Mouse (Mus musculus) lung, embryonic 16.5 days (tissue): ENCODE data around the gene Fam53a. TPM values are rescaled to one million over a fixed set of nuclear protein-coding genes. Genes with fewer than 3 reads are reported as not detected.

Source experiments
- ATAC-seq: fragments of 200-750 bp; cut with Nextera tagmentation; 2 replicates; pipeline ENCODE4 v1.8.0; 2017; ENCODE audit warnings: low read depth, mild to moderate bottlenecking, moderate library complexity
- H3K27ac ChIP-seq: fragments of 300-500 bp; sonication (generic); 2 replicates; pipeline ENCODE4 v1.5.1; 2014; ENCODE audit warnings: mild to moderate bottlenecking, control low read depth, low read length
- H3K27me3 ChIP-seq: fragments of 300-500 bp; sonication (generic); 2 replicates; pipeline ENCODE4 v1.6.1; 2014; ENCODE audit warnings: low read depth, low read length, mixed read lengths; ENCODE audit not compliant: control insufficient read depth, insufficient read depth
- H3K36me3 ChIP-seq: fragments of 300-500 bp; sonication (generic); 2 replicates; pipeline ENCODE4 v1.6.1; 2014; ENCODE audit warnings: low read length; ENCODE audit not compliant: control insufficient read depth, insufficient read depth
- H3K4me1 ChIP-seq: fragments of 300-500 bp; sonication (generic); replicated peaks from 2 replicates; pipeline ENCODE4 v1.6.1; 2014; ENCODE audit warnings: low read length, mixed read lengths; ENCODE audit not compliant: control insufficient read depth, insufficient read depth
- H3K4me2 ChIP-seq: fragments of 300-500 bp; sonication (generic); 2 replicates; pipeline ENCODE4 v1.6.1; 2014; ENCODE audit warnings: low read depth, low read length, control low read depth
- H3K4me3 ChIP-seq: fragments of 300-500 bp; sonication (generic); 2 replicates; pipeline ENCODE4 v1.5.1; 2014; ENCODE audit warnings: mild to moderate bottlenecking, low read length, control low read depth
- H3K9ac ChIP-seq: fragments of 300-500 bp; sonication (generic); 2 replicates; pipeline ENCODE4 v1.6.1; 2014; ENCODE audit warnings: low read length, control low read depth
- H3K9me3 ChIP-seq: fragments of 300-500 bp; sonication (generic); 2 replicates; pipeline ENCODE4 v1.6.1; 2016; ENCODE audit warnings: low read length; ENCODE audit not compliant: control insufficient read depth
- WGBS: fragments of 180-500 bp; shearing (Covaris S2); extraction: QIAGEN DNeasy Blood & Tissue Kit; methylation state at CpG from one replicate; pipeline ENCODE4 v1.1.7; 2014; 5-methylcytosine and 5-hydroxymethylcytosine counted together
- polyA plus RNA-seq: library from polyadenylated mRNA; unstranded; fragments of >200 nt; fragmentation: Nextera tagmentation; extraction: Ambion mirVana; gene quantifications from 2 replicates; pipeline ENCODE4 v1.2.1, GENCODE M21; 2015

Fam53a gene
- polyA plus RNA-seq, 1 experiment from 2014 or later: 53.6 TPM

DNA sequence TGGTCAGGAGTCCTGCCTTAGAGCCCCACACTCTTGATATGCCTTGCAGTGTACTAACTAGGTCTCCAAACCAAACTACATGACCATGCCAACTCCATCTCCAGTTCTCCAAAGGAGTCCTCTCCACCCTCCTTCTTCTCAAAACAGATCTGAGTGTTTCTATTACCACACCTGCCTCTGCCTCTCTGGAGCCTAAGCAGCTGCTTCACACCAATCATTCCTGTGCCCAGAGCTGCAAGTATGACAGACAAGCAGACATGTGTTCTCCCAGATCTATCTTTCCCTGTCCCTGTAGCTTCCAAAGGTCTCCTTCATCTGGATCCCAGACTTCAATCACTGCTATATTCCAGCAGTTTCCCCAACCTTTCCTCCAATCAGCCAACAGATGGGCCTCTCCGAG is 27.3 kb upstream of the Fam53a start:
- Histone ChIP-seq H3K4me3 (peak overlapping the region; percentile 92), H3K36me3 (peaks cover 17% of the 10 kb centered on the region), H3K9ac (peak overlapping the region; percentile 77), H3K9me3 (no peaks in the 10 kb centered on the region), H3K27ac (peak overlapping the region; percentile 84; the same call in 1 of the 2 replicates), H3K27me3 (no peaks in the 10 kb centered on the region), H3K4me1 (peaks cover 22% of the 10 kb centered on the region), H3K4me2 (peak overlapping the region; percentile 67)
- no peak for ATAC-seq
- WGBS: 13% methylated on average over 1 of the region's 1 CpGs

DNA sequence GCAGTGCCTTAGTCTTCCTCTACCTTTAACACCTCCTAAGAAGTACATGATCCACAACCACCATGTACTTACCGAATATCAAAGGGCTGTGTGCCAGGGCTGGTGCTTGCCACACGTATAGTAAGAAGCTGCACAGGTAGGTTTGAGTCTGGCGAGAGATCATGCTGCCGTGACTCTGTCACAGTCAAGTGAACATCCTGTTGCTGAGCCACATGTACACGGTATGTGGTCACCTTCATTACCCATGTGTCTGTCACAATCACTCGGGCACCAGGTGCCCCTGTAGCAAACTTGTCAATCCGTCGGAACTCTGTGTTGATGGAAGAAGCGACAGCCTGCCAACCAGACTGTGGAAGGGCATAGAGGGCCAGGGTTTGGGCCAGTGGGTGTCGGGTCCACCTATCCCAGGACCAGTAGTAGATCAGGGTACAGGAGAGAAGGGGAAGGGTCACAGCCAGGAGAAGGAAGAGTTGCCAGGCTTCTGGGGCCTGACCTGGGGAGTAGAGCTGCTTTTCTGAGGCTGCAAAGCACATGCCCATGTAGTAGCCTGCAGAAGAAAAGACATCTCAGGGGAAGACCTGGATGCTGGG is 25.9 kb upstream of the Fam53a start:
- H3K27ac ChIP-seq: no peak overlapping the region
- H3K4me2 ChIP-seq: no peak overlapping the region
- H3K9ac ChIP-seq: peak overlapping the region; percentile 29; the same call in 1 of the 2 replicates
- H3K4me1 ChIP-seq: peaks cover 31% of the 10 kb centered on the region
- WGBS: 86% methylated on average over 10 of the region's 10 CpGs
- no peak for ATAC-seq
- H3K9me3 ChIP-seq: no peaks in the 10 kb centered on the region
- peaks cover 12% of the 10 kb centered on the region for H3K36me3 ChIP-seq
- no peak overlapping the region for H3K4me3 ChIP-seq
- no peaks in the 10 kb centered on the region for H3K27me3 ChIP-seq

DNA sequence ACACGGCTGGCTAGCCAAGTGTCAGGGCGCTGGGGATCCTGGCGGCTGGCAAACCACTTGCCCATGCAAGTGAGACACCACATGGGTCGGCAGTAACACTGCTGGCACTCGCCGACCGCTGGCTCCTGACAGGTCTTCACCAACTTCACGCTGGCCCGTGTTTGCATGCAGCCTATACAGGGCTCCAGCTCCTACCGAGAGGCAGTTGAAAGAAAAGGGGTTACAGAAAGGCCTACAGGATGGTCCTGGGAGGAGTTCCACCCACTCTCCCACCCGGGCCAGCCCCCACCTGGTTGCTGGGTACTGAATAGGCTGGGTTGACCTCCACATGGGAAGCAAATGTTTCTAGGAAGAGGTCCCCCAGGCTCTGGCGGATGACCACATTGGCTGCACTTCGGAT is 25.0 kb upstream of the Fam53a start:
- Histone ChIP-seq H3K4me2 (no peak overlapping the region), H3K9ac (no peak overlapping the region), H3K4me3 (no peak overlapping the region), H3K36me3 (peaks cover 15% of the 10 kb centered on the region), H3K27ac (no peak overlapping the region), H3K9me3 (no peaks in the 10 kb centered on the region), H3K4me1 (peaks cover 36% of the 10 kb centered on the region), H3K27me3 (no peaks in the 10 kb centered on the region)
- WGBS: 94% methylated on average over 13 of the region's 13 CpGs
- ATAC-seq: no peak

DNA sequence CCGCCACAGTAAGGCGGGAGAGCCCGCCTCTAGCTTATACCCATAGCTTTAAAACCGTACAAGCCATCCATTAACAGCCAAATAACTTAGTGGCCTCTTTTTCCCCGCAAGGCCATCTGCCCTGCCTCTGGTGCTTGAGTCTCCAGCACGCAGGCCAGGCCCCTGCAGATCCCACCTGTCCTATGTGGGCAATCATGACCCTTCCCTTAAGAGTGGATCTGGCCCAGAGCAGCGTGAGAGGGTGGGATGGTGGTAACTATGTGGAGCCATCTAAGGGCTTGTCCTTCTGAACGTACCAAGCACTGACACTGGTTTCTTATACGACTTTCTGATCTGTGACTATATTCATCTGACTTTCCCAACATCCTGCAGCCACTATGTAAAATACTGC is 23.3 kb upstream of the Fam53a start:
- peak; percentile 3; the same call in 1 of the 2 replicates for ATAC-seq
- Histone ChIP-seq H3K36me3 (peaks cover 17% of the 10 kb centered on the region), H3K4me2 (peak overlapping the region; percentile 47), H3K9ac (peak overlapping the region; percentile 61), H3K4me1 (peaks cover 30% of the 10 kb centered on the region), H3K27ac (peak overlapping the region; percentile 68), H3K27me3 (no peaks in the 10 kb centered on the region), H3K4me3 (peak overlapping the region; percentile 72), H3K9me3 (no peaks in the 10 kb centered on the region)
- WGBS: 3% methylated on average over 9 of the region's 9 CpGs

DNA sequence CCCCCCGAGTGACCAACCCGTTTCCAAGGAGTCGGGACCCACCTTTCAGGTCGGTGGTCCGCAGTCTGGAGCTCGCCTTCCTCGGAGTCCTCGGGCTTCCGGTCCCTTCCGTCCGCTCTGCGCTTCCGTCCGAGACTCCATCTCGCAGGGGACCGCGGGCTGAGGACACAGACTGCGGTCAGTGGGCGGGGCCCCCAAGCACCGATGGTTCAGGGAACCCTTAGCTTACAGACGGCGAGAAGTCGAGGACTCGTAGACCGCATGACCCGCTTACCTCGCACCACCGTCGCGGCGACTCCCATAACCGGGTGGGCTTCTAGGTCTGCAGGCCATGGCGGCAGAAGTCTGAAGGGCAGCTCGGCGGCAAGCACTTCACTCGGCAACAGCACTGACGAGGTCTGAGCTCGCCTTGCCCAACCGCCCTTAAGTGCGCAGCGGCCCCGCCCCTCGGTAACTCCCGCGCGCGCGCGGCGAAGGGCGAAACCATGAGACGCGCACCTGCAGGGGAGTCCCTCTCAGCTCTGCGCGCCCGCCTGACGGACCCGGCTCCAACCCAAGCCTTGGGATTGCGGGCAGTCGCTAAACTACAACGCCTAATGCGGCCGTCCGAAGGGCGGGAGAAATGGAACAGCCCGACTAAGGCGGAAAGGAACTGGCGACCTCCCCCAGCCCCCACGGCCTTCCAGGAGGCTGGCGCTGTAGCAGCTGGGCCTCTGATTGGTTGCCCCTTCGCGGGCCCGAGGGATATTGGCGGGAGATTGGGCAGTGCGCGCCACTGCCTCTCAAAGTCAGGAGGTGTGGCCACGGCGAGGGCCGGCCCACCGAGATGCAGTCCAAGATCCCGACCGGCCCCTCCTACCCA is 22.7 kb upstream of the Fam53a start, which contains the start of gene Slbp:
TSS of gene Slbp (minus strand) at position 654 of the 862 bp plus-strand sequence.
- Histone ChIP-seq H3K4me3 (peak within 1 kb of the TSS; percentile 72), H3K4me2 (peak within 1 kb of the TSS; percentile 66), H3K27ac (peak within 1 kb of the TSS; percentile 96), H3K4me1 (peaks cover 30% of the 10 kb centered on the region), H3K9ac (peak within 1 kb of the TSS; percentile 85), H3K36me3 (peaks cover 23% of the 10 kb centered on the region), H3K9me3 (no peaks in the 10 kb centered on the region), H3K27me3 (no peaks in the 10 kb centered on the region)
- under 1% methylated on average over 82 of the region's 82 CpGs for WGBS
- ATAC-seq: peak; percentile 96

DNA sequence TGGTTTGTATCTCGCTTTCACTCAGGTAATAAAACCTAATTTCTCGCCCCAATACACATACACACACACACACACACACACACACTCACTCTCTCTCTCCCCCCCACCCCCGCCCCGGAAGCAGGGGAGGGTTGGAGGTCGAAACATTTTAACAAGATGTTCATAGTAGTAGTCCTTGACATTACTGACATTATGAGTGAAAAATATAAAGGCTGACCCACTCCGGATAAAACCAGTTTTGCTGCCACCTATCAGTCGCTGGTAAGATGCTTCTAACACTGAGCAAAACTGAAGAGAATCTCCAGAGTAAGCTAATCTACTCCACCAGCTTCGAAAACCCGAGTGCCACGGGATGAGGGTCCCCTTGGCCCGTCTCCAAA is 22.1 kb upstream of the Fam53a start:
- Histone ChIP-seq H3K4me3 (peak overlapping the region; percentile 72), H3K9me3 (no peaks in the 10 kb centered on the region), H3K4me1 (peaks cover 25% of the 10 kb centered on the region), H3K4me2 (peak overlapping the region; percentile 66), H3K27me3 (no peaks in the 10 kb centered on the region), H3K36me3 (peaks cover 23% of the 10 kb centered on the region), H3K27ac (peak overlapping the region; percentile 96), H3K9ac (peak overlapping the region; percentile 85)
- peak; percentile 0; the same call in 1 of the 2 replicates for ATAC-seq
- WGBS: 2% methylated on average over 11 of the region's 11 CpGs

DNA sequence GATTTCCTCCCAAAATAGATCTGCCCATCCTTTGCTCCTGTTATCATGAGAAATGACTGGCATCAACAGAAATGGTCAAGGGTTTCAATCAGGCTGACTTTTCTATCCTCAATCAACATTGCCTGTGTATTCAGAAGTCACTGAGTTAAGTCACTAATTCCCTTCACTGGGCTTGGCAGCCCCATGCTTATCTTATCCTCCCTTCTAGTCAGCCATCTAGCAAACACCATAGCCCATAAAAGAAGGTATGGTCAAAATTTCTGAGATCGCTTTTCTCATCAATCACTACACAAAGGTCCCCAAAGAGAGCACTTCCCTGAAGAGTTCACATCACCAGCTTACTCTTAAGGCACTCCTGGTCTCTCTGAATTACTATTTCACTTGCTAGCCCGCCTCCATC is 21.6 kb upstream of the Fam53a start:
- peaks cover 28% of the 10 kb centered on the region for H3K36me3 ChIP-seq
- peak overlapping the region; percentile 72 for H3K4me3 ChIP-seq
- H3K9ac ChIP-seq: peak overlapping the region; percentile 85
- H3K27ac ChIP-seq: peak overlapping the region; percentile 96
- no peak for ATAC-seq
- peaks cover 21% of the 10 kb centered on the region for H3K4me1 ChIP-seq
- peak overlapping the region; percentile 66 for H3K4me2 ChIP-seq
- no peaks in the 10 kb centered on the region for H3K27me3 ChIP-seq
- no peaks in the 10 kb centered on the region for H3K9me3 ChIP-seq
- WGBS: 7% methylated on average over 2 of the region's 2 CpGs

DNA sequence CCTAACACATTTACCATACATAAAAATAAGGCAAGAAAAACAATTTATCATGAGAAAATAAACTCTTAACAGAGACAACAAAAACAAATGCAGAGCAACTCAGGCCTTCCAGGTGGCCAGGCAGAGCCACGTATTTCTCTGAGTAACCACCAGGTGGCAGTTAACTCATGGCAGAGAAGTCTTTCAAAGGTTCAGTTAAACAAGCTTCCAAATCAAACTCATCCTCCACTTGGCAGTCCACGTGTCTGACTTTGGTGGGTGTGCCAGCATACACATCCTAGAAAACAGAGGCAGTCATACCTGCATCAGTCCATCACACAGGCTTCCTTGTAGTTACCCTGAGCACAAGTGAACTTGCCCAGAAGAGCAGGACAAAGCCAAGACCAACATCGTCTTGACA is 11.2 kb upstream of the Fam53a start:
- no peak overlapping the region for H3K9ac ChIP-seq
- no peak overlapping the region for H3K4me3 ChIP-seq
- no peaks in the 10 kb centered on the region for H3K4me1 ChIP-seq
- peaks cover 43% of the 10 kb centered on the region for H3K36me3 ChIP-seq
- no peak overlapping the region for H3K27ac ChIP-seq
- H3K9me3 ChIP-seq: no peaks in the 10 kb centered on the region
- H3K4me2 ChIP-seq: no peak overlapping the region
- no peak for ATAC-seq
- WGBS: 35% methylated on average over 3 of the region's 3 CpGs
- H3K27me3 ChIP-seq: no peaks in the 10 kb centered on the region

DNA sequence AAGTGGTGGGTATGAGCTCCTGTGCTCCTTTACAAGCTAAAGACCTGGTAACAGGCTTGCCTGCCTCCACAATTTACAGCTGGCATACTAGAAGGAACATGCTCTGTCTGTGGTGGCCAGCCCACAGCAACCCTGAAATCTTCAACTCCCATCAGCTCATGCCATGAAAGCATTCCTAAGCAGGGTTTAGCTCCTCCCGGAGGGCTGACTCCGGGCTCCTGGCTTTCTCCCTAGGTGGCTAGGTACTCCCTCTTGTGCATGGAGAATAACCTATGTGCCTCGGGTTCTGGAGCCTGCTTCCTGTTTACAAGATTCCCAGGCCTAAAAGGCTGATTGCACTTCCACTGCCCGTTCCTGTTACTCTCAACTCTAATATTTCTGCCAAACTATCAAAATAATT is 9.4 kb upstream of the Fam53a start:
- Histone ChIP-seq H3K4me1 (no peaks in the 10 kb centered on the region), H3K4me2 (no peak overlapping the region), H3K9ac (no peak overlapping the region), H3K36me3 (peaks cover 34% of the 10 kb centered on the region), H3K4me3 (no peak overlapping the region), H3K9me3 (no peaks in the 10 kb centered on the region), H3K27ac (no peak overlapping the region), H3K27me3 (no peaks in the 10 kb centered on the region)
- 35% methylated on average over 4 of the region's 4 CpGs for WGBS
- peak; percentile 28; the same call in 1 of the 2 replicates for ATAC-seq
